Mouse (Mus musculus): ENCODE results near the gene Gm10490. TPM values are rescaled to one million over a fixed set of nuclear protein-coding genes. Genes with fewer than 3 reads are reported as not detected.
"Not testable (repeated sequence)": the region's sequence is repeated elsewhere in the genome, so short reads cannot be mapped to it uniquely, and the experiment has no call there.

Gene Gm10490
- polyA plus RNA-seq, 1 experiment from 2014 or later = not detected

DNA sequence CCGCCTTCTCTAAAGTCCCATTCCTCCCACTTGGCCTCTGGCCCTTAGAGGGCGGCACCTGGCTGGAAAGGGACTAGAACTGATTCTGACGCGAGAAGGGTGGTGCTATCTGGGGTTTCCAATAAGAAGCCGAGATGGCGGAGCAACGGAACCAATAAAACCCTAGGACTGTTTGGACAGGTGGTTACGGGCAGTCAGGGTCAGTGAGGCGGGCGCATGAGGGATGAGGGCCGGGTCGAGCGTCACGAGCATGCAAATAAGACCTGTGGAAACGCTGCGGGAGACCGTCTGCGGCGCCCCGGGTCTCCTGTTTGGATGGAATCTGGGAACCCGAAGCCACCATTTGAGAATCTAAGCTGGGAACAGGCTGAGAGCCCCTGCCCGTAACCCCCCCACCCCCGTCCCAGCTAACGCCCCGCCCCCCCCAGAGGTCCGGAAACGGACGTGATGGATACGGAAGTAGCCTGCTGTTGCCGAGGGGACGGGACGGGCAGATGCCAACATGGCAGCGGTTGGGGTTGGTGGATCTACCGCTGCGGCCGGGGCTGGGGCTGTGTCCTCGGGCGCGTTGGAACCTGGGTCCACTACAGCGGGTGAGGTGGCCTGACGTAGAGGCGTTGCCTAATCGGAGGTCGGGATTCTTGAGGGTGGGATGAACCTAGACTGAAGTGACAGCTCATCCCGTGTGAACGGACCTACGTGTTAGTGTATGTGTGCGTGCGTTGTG, 25.3 kb upstream of the Gm10490 start, which contains the start of gene Slc35a2:
Slc35a2 (plus strand) TSS at position 188 of the 727 bp plus-strand sequence.
- Histone ChIP-seq H3K9me3 (replicated peaks) (no peaks in the 10 kb centered on the region), H3K27me3 (no peaks in the 10 kb centered on the region), H3K4me3 (replicated peaks) (peak within 1 kb of the TSS; percentile 69), H3K9ac (peak within 1 kb of the TSS; percentile 58), H3K4me2 (peak within 1 kb of the TSS; percentile 74), H3K27ac (replicated peaks) (peak within 1 kb of the TSS; percentile 67; the same call in 1 of the 2 replicates), H3K36me3 (replicated peaks) (no peaks in the 10 kb centered on the region), H3K4me1 (replicated peaks) (peaks cover 22% of the 10 kb centered on the region)
- ATAC-seq (ENCODE audit: insufficient read depth) = peak; percentile 93
- 12% methylated on average over 49 of the region's 49 CpGs for WGBS (ENCODE audit: insufficient replicate concordance)

DNA sequence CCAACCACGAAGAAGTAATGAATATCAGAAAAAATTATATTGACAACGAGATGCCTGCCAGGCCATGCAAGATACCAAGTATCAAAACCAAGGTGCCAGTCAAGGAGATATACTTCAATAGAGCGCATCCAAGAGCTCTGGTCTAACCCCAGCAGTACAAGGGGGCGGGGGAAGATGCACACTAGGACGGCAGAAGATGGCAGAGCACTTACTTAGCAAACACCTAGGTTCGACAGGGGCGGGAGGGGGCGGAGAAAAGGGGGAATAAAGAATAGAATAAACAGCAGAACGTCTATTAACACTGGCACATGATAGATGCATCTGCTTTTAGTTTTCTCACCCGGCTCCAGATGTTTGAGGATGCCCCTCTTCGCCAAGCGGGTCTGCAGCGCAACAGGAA, 11.1 kb upstream of the Gm10490 start:
- H3K27ac ChIP-seq (replicated peaks) = peak overlapping the region; percentile 84
- 17% methylated on average over 13 of the region's 13 CpGs for WGBS (ENCODE audit: insufficient replicate concordance)
- peaks cover 18% of the 10 kb centered on the region; the same call in 1 of the 2 replicates for H3K36me3 ChIP-seq (replicated peaks)

DNA sequence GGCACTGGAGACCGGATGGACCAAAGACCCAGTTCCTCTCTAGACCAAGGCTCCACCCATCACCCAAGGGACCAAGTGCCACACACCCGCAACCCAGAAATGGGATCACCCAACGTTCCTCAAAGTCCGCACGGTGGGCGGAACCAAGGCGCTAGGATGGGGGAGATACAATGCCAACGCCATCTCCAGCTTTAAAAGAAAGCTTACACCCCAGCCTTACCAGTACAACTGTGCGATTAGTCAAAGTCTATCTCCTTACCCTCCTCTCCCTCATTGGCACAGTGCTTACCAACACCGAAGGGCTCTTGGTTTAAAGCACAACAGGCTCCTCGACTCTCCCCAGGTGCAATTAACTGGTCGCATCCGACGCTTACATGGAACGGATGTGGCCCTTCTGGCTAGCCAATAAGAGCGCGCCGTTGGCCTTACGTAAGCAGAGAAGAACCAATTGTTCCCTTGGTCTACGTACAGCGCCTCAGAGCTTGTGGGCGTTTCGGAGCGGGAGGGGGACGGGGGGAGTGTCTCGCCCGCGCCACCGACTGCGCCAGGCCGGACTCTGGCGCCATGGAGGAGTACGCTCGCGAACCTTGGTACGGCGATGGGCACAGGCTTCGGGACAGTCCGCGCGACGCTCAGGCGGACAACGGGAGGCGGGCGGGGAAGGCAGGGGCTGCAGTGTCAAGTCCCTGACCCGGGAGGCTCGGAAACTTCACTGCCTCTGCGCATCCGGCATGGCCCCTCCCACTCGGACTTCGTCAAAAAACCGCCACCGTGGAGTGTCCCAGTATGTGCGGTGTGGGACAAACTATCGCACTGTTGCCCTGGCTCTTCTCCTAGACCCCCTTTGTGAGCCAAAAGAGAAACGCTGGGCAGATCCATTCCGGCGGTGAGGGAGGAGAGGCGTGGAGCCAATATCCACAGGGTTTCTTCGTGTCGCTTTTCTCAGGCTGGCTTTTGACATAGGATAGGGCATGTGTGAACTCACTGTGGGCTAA, 10.2 kb upstream of the Gm10490 start, which contains the start of the genes Pqbp1 and Timm17b:
Pqbp1 (minus strand) TSS at position 390 of the 995 bp plus-strand sequence.
Timm17b (plus strand) TSS at position 478 of the 995 bp plus-strand sequence.
- no peaks in the 10 kb centered on the region for H3K9me3 ChIP-seq (replicated peaks)
- peak within 1 kb of the TSS; percentile 74 for H3K4me3 ChIP-seq (replicated peaks)
- ATAC-seq (ENCODE audit: insufficient read depth) = peak; percentile 99
- H3K27ac ChIP-seq (replicated peaks) = peak within 1 kb of the TSS; percentile 84
- H3K9ac ChIP-seq = peak within 1 kb of the TSS; percentile 64
- peak within 1 kb of the TSS; percentile 78 for H3K4me2 ChIP-seq
- 16% methylated on average over 60 of the region's 62 CpGs for WGBS (ENCODE audit: insufficient replicate concordance)
- H3K27me3 ChIP-seq = no peaks in the 10 kb centered on the region
- peaks cover 16% of the 10 kb centered on the region; the same call in 1 of the 2 replicates for H3K36me3 ChIP-seq (replicated peaks)
- peaks cover 20% of the 10 kb centered on the region for H3K4me1 ChIP-seq (replicated peaks)

More for the DNA sequence above, 11.1 kb upstream of the Gm10490 start:
- ATAC-seq (ENCODE audit: insufficient read depth) = no peak
- H3K4me1 ChIP-seq (replicated peaks) = peaks cover 20% of the 10 kb centered on the region
- H3K9ac ChIP-seq = peak overlapping the region; percentile 50
- H3K4me2 ChIP-seq = peak overlapping the region; percentile 78
- no peaks in the 10 kb centered on the region for H3K9me3 ChIP-seq (replicated peaks)
- H3K4me3 ChIP-seq (replicated peaks) = peak overlapping the region; percentile 74
- no peaks in the 10 kb centered on the region for H3K27me3 ChIP-seq

DNA sequence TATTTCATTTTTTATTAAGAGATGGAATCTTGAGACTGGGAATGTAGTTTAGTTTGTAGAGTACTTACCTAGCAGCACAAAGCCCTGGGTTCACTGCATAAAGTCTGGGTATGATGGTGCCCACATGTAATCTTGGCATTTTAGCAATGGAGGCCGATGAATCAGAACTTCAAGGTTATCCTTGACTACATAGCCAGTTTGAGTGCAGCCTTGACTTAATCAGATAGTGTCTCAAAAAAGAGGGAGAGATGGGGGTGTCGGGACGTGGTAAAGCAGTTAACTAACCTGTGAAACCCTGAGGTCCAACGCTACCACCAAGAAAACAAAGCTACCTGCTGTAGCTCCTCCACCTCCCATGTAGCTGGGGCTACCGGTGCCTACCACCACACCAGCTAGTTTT, 4.9 kb upstream of the Gm10490 start:
- Histone ChIP-seq H3K4me3 (replicated peaks) (no peak overlapping the region), H3K4me1 (replicated peaks) (peaks cover 10% of the 10 kb centered on the region), H3K27ac (replicated peaks) (no peak overlapping the region), H3K27me3 (no peaks in the 10 kb centered on the region), H3K4me2 (no peak overlapping the region), H3K9me3 (replicated peaks) (no peaks in the 10 kb centered on the region), H3K9ac (no peak overlapping the region), H3K36me3 (replicated peaks) (peaks cover 13% of the 10 kb centered on the region; the same call in 1 of the 2 replicates)
- ATAC-seq (ENCODE audit: insufficient read depth) = no peak
- 71% methylated on average over 5 of the region's 5 CpGs for WGBS (ENCODE audit: insufficient replicate concordance)

DNA sequence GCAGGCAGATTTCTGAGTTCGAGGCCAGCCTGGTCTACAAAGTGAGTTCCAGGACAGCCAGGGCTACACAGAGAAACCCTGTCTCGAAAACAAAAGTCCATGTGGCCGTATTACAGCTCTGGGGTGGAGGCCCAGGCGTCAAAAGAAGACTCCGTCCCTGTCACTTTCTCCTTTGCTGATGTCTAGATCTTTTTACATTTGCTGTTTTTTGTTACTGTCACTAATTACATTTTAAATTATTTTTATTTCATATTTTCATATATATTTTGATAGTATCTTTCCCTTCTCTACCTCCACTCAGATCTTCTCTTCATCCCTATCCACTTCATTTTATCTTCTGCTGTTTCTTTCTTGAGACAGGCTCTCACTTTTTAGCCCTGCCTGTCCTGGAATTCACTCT, 1.6 kb upstream of the Gm10490 start, which contains the start of gene Gm10491:
Gm10491 (minus strand) TSS at position 101 of the 400 bp plus-strand sequence.
- 67% methylated on average over 5 of the region's 5 CpGs for WGBS (ENCODE audit: insufficient replicate concordance)
- Histone ChIP-seq H3K4me3 (replicated peaks) (no peak within 1 kb of the TSS), H3K4me2 (no peak within 1 kb of the TSS), H3K9ac (no peak within 1 kb of the TSS), H3K9me3 (replicated peaks) (no peaks in the 10 kb centered on the region), H3K27me3 (no peaks in the 10 kb centered on the region), H3K4me1 (replicated peaks) (no peaks in the 10 kb centered on the region), H3K36me3 (replicated peaks) (peaks cover 10% of the 10 kb centered on the region; the same call in 1 of the 2 replicates), H3K27ac (replicated peaks) (no peak within 1 kb of the TSS)
- no peak for ATAC-seq (ENCODE audit: insufficient read depth)

DNA sequence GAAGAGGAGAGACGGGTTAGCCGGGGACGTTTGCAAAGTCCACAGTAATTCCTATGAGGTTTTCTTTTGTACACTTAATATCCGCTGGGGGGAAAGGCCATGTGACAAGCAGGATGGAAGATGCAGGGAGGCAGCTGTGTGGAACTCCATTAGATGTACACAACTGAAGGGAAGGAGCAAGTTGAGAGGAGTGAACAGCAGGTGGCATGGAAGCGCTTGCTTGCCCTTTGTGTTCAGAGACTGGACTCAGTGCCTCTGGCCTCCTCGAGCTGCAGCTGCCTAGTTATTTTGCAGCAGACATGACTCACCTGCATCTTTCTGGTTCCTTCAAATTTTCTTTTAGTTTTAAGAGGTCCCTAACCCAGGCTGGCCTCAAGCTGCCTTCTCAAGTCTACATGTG, 1.1 kb downstream of the Gm10490 start:
- Histone ChIP-seq H3K4me2 (no peak overlapping the region), H3K4me1 (replicated peaks) (no peaks in the 10 kb centered on the region), H3K9ac (no peak overlapping the region), H3K4me3 (replicated peaks) (no peak overlapping the region), H3K27ac (replicated peaks) (no peak overlapping the region), H3K27me3 (no peaks in the 10 kb centered on the region), H3K9me3 (replicated peaks) (no peaks in the 10 kb centered on the region), H3K36me3 (replicated peaks) (peaks cover 10% of the 10 kb centered on the region; the same call in 1 of the 2 replicates)
- 53% methylated on average over 6 of the region's 6 CpGs for WGBS (ENCODE audit: insufficient replicate concordance)
- no peak for ATAC-seq (ENCODE audit: insufficient read depth)

DNA sequence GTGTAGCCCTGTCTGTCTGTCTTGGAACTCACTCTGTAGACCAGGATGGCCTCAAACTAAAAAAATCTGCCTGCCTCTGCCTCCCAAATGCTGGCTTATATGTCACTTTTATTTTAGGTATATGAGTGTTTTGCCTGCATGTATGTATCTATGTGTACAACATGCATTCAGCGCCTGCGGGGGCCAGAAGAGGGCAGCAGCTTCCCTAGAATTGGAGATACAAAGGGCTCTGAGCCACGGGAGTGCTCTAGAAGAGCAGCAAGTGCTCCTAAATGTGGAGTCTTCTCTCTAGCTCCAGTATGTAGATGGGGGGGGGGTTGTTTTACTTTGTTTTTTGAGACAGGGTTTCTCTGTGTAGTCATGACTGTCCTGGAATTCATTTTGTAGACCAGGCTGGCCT, 6.3 kb downstream of the Gm10490 start:
- ATAC-seq (ENCODE audit: insufficient read depth); H3K9ac ChIP-seq; H3K4me1 ChIP-seq (replicated peaks); H3K27ac ChIP-seq (replicated peaks); H3K4me2 ChIP-seq; H3K9me3 ChIP-seq (replicated peaks); H3K36me3 ChIP-seq (replicated peaks); H3K4me3 ChIP-seq (replicated peaks): not testable (repeated sequence)
- peaks cover 27% of the 10 kb centered on the region for H3K27me3 ChIP-seq
- WGBS (ENCODE audit: insufficient replicate concordance) = 20% methylated on average over 3 of the region's 3 CpGs

DNA sequence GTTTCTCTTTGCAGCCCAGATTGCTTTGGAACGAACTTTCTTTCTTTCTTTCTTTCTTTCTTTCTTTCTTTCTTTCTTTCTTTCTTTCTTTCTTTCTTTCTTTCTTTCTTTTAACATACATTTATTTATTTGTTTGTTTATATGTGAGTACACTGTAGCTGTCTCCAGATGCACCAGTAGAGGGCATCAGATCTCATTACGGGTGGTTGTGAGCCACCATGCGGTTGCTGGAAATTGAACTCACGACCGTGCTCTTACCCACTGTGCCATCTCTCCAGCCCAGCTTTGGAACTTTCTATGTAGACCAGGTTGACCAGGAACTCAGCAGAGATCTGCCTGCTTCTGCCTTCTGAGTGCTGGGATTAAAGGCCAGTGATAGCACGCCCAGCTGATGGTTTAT, 8.6 kb downstream of the Gm10490 start:
- 53% methylated on average over 6 of the region's 6 CpGs for WGBS (ENCODE audit: insufficient replicate concordance)
- H3K27ac ChIP-seq (replicated peaks); ATAC-seq (ENCODE audit: insufficient read depth); H3K4me1 ChIP-seq (replicated peaks); H3K4me3 ChIP-seq (replicated peaks); H3K9me3 ChIP-seq (replicated peaks); H3K36me3 ChIP-seq (replicated peaks); H3K9ac ChIP-seq; H3K4me2 ChIP-seq: not testable (repeated sequence)
- H3K27me3 ChIP-seq = peaks cover 50% of the 10 kb centered on the region

DNA sequence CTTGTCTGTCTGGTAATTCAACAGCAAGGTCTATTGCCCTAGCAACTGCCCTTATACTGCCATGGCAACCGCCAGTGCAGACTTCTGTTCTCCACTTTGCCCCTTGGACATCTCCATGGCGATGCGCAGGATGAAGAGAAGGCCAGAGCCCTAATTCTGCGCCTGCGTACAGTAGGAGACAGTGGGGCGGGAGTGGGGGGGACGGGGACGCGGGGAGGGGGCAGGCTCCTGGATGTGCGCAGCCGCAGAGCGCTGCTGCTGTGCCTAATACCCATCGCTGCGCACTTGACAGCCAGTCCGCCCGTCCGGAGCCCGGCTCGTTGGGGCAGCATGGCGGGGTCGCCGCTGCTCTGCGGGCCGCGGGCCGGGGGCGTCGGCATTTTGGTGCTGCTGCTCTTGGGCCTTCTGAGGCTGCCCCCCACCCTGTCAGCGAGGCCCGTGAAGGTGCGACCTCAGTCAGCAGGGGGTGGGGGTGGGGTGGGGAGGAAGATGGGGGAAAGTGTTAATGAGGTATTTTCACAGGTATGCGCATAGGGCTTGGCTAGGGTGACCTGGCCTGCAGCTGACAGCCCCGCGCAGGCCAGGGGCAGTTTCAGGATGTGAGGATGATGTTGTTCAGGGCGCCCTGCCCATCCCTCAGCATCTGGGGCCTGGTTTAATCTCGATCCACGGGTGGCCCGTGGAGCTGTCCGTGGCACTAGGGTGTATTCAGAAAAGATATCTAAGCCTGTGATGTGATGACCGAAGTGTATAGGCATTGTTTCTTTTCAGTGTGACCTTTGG, 10.4 kb downstream of the Gm10490 start, which contains the start of gene Pcsk1n:
Pcsk1n (plus strand) TSS at position 222 of the 783 bp plus-strand sequence.
- H3K9me3 ChIP-seq (replicated peaks) = no peaks in the 10 kb centered on the region
- no peak within 1 kb of the TSS for H3K4me2 ChIP-seq
- WGBS (ENCODE audit: insufficient replicate concordance) = 20% methylated on average over 40 of the region's 40 CpGs
- H3K27me3 ChIP-seq = peaks cover 68% of the 10 kb centered on the region
- H3K36me3 ChIP-seq (replicated peaks) = no peaks in the 10 kb centered on the region
- no peak within 1 kb of the TSS for H3K27ac ChIP-seq (replicated peaks)
- ATAC-seq (ENCODE audit: insufficient read depth) = no peak
- H3K4me1 ChIP-seq (replicated peaks) = no peaks in the 10 kb centered on the region
- H3K4me3 ChIP-seq (replicated peaks) = no peak within 1 kb of the TSS
- no peak within 1 kb of the TSS for H3K9ac ChIP-seq

DNA sequence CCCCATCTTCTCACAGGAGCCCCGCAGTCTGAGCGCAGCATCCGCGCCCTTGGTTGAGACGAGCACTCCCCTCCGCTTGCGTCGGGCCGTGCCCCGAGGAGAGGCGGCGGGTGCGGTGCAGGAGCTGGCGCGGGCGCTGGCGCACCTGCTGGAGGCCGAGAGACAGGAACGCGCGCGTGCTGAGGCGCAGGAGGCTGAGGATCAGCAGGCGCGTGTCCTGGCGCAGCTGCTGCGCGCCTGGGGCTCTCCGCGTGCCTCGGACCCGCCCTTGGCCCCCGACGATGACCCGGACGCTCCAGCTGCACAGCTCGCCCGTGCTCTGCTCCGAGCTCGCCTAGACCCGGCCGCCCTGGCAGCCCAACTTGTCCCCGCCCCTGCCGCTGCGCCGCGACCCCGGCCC, 12.7 kb downstream of the Gm10490 start:
- H3K27me3 ChIP-seq = peaks cover 91% of the 10 kb centered on the region
- H3K4me3 ChIP-seq (replicated peaks) = no peak overlapping the region
- H3K9ac ChIP-seq = no peak overlapping the region
- WGBS (ENCODE audit: insufficient replicate concordance) = 21% methylated on average over 31 of the region's 48 CpGs
- H3K4me2 ChIP-seq = peak overlapping the region; percentile 42; the same call in 1 of the 2 replicates
- no peak overlapping the region for H3K27ac ChIP-seq (replicated peaks)
- no peaks in the 10 kb centered on the region for H3K9me3 ChIP-seq (replicated peaks)
- no peak for ATAC-seq (ENCODE audit: insufficient read depth)
- H3K36me3 ChIP-seq (replicated peaks) = no peaks in the 10 kb centered on the region
- no peaks in the 10 kb centered on the region for H3K4me1 ChIP-seq (replicated peaks)
